Mouse (Mus musculus): Measurements from ENCODE around the gene Maml2.

GRCm38 (mm10) chr9:13697041-13697811 lies 399.5 kb downstream of the Maml2 start:
- no peak; the same call in 1 of the 2 replicates for TF ChIP-seq CTCF (IDR thresholded peaks at IDR 0.05)
- no peak for TF ChIP-seq EP300 (IDR thresholded peaks at IDR 0.05)

Data from lung, postnatal 0 days (tissue).